10 mouse cellular contexts compared by ENCODE assay signal in genomic region chr14:45453538-45454233, GRCm38 (mm10). TPM values are rescaled to one million over a fixed set of nuclear protein-coding genes. Genes with fewer than 3 reads are reported as not detected.
A peak's percentile ranks its signal among the peaks of the same experiment; 100 is the strongest.
DNase-seq lines count a peak whose midpoint lies in the region; ATAC-seq and TF ChIP-seq lines count a peak whose summit lies in the region.
"Had no signal": no experiment of that assay in that cellular context is flagged by ENCODE, and none has a peak within 500 bp of the region (broad histone marks: within the 10 kb centered on the region; RNA-seq: fewer than 3 reads in every experiment).

No protein-coding gene starts in this region.

- peak overlapping the region; percentile 63; the same call in 1 of the 2 replicates for H3K27ac ChIP-seq in layer of hippocampus, adult 2 months
- H3K27ac ChIP-seq in heart, embryonic 16.5 days (ENCODE audit: low read length), result peak overlapping the region; percentile 77
- peak overlapping the region; percentile 68 for H3K27ac ChIP-seq in limb, embryonic 10.5 days
- peak overlapping the region; percentile 67 for H3K27ac ChIP-seq in stomach, embryonic 15.5 days

- H3K27me3 ChIP-seq in heart, embryonic 16.5 days (ENCODE audit: control insufficient read depth, insufficient read depth, low read length), result no peaks in the 10 kb centered on the region
- no peaks in the 10 kb centered on the region for H3K27me3 ChIP-seq in limb, embryonic 10.5 days (ENCODE audit: low read depth, poor library complexity, severe bottlenecking)
- no peaks in the 10 kb centered on the region for H3K27me3 ChIP-seq in stomach, embryonic 15.5 days (replicated peaks)

- DNase-seq in layer of hippocampus, adult 2 months (ENCODE audit: low spot score in 2 of 2), result no peak
- no peak for DNase-seq in layer of hippocampus, postnatal 25 days (ENCODE audit: extremely low spot score in 1 of 2, low spot score in 1 of 2)
- no peak for DNase-seq in limb, embryonic 10.5 days (ENCODE audit: low spot score)
- DNase-seq in MN1 (ENCODE audit: low spot score), result no peak
- no peak for DNase-seq in ovary, postnatal 36 days (ENCODE audit: low spot score)
- DNase-seq in ovary, postnatal 14 days (ENCODE audit: low spot score), result no peak
- DNase-seq: right cerebral cortex, adult 18-20 months had no signal

- WGBS in heart, embryonic 16.5 days, result 52% methylated on average over 5 of the region's 5 CpGs
- WGBS in limb, embryonic 10.5 days, result 65% methylated on average over 5 of the region's 5 CpGs
- 63% methylated on average over 5 of the region's 5 CpGs for WGBS in stomach, embryonic 15.5 days

- H3K4me2 ChIP-seq in heart, embryonic 16.5 days (ENCODE audit: low read depth, low read length), result no peak overlapping the region
- no peak overlapping the region for H3K4me2 ChIP-seq in stomach, embryonic 15.5 days

- H3K4me1 ChIP-seq in heart, embryonic 16.5 days (ENCODE audit: control insufficient read depth, insufficient read depth, low read length), result peaks cover 53% of the 10 kb centered on the region
- peaks cover 56% of the 10 kb centered on the region for H3K4me1 ChIP-seq in limb, embryonic 10.5 days
- peaks cover 24% of the 10 kb centered on the region for H3K4me1 ChIP-seq in stomach, embryonic 15.5 days
- H3K4me1 ChIP-seq: megakaryocyte, embryonic 14.5 days had no signal

- H3K4me3 ChIP-seq in layer of hippocampus, adult 2 months, result no peak overlapping the region
- H3K4me3 ChIP-seq in heart, embryonic 16.5 days (ENCODE audit: low read length), result no peak overlapping the region
- no peak overlapping the region for H3K4me3 ChIP-seq in limb, embryonic 10.5 days
- no peak overlapping the region for H3K4me3 ChIP-seq in stomach, embryonic 15.5 days (replicated peaks)
- H3K4me3 ChIP-seq: megakaryocyte, embryonic 14.5 days had no signal

- no peaks in the 10 kb centered on the region for H3K9me3 ChIP-seq in heart, embryonic 16.5 days (replicated peaks; ENCODE audit: control insufficient read depth, low read length)
- no peaks in the 10 kb centered on the region for H3K9me3 ChIP-seq in limb, embryonic 10.5 days (replicated peaks)
- no peaks in the 10 kb centered on the region for H3K9me3 ChIP-seq in stomach, embryonic 15.5 days
- H3K9me3 ChIP-seq: megakaryocyte, embryonic 14.5 days had no signal

- ATAC-seq in heart, embryonic 16.5 days (replicated peaks; ENCODE audit: extremely low read depth, insufficient read depth, low FRiP score), result no peak
- no peak for ATAC-seq in stomach, embryonic 15.5 days (ENCODE audit: insufficient read depth, low FRiP score, low read depth)

- no peak for TF ChIP-seq CTCF in layer of hippocampus, adult 2 months (conservative IDR thresholded peaks at IDR 0.05)

- peaks cover 11% of the 10 kb centered on the region for H3K36me3 ChIP-seq in heart, embryonic 16.5 days (ENCODE audit: control insufficient read depth, insufficient read depth)
- peaks cover 12% of the 10 kb centered on the region for H3K36me3 ChIP-seq in limb, embryonic 10.5 days
- 0 out of 2 replicates have a peak, but pooled peaks cover 6% of the 10 kb centered on the region for H3K36me3 ChIP-seq in stomach, embryonic 15.5 days

- H3K9ac ChIP-seq in heart, embryonic 16.5 days (ENCODE audit: low read length), result peak overlapping the region; percentile 47
- H3K9ac ChIP-seq in stomach, embryonic 15.5 days, result no peak overlapping the region

RNA-seq across cellular contexts. Expression of gene Gnpnat1, which starts 49.0 kb away (rescaled TPM):
- total RNA-seq in layer of hippocampus, adult 2 months (2021), result 10 to 100 TPM; 18.4 to 19.3 TPM
- total RNA-seq in layer of hippocampus, postnatal 25 days (2021), result 10 to 100 TPM; 11.8 to 17.1 TPM
- 22.6 and 23.6 TPM in 2 replicates for polyA plus RNA-seq in heart, embryonic 16.5 days (2015; fragmentation: Nextera tagmentation; extraction: Ambion mirVana)
- polyA plus RNA-seq in limb, embryonic 10.5 days (2016; fragmentation: Nextera tagmentation; extraction: Ambion mirVana), result 61.2 and 74.4 TPM in 2 replicates
- polyA plus RNA-seq in stomach, embryonic 15.5 days (2015; fragmentation: Nextera tagmentation; extraction: Ambion mirVana), result 55.8 and 56.4 TPM in 2 replicates
